Mouse (Mus musculus): ENCODE results near the gene St6galnac3. TPM values are rescaled to one million over a fixed set of nuclear protein-coding genes. Genes with fewer than 3 reads are reported as not detected.

The St6galnac3 gene
- polyA plus RNA-seq, 1 experiment from 2014 or later = 23.2 TPM

DNA sequence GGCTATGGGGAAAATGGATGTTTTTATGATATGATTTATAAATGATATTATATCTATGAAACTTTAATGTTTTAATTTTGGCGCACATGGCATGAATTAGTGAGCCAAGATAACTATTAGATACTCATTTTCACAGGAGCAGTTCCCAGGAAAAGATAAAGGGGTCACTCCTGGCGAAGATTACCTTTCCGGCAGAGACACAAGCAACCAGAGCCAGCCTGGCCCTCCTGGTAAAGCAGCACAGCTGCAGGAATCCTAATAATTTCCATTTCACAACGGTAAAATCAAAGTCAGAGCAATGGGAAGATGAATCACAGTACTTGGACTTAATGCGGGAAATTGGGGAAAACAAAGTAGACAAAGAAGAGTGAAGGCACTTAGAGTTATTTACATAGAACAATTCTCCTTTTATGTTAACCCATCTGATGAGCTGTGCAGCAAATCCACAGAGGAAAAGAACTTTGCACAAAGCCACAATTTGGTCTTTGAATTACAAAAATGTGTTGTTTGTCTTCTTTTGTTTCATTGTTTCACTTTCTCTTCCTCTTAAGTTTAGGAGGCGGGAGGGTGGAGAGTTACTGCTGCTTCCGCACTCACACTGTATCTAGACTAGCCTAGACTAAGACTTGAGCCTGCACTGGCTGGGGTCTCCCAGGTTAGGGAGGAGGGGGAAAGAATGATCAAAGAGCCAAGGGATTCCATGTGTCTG lies 464.6 kb downstream of the St6galnac3 start:
- peaks cover 3% of the 10 kb centered on the region; the same call in 1 of the 2 replicates for H3K4me1 ChIP-seq (ENCODE audit: control insufficient read depth, insufficient read depth, low read depth, low read length)
- no peak overlapping the region for H3K9ac ChIP-seq (ENCODE audit: low read depth, low read length)
- no peak overlapping the region for H3K4me2 ChIP-seq (ENCODE audit: low read length)
- no peak for ATAC-seq
- H3K36me3 ChIP-seq (ENCODE audit: control insufficient read depth, insufficient read depth, low read length) = no peaks in the 10 kb centered on the region
- no peak overlapping the region for H3K4me3 ChIP-seq (ENCODE audit: low read length)
- H3K27ac ChIP-seq (ENCODE audit: low read depth, low read length) = no peak overlapping the region
- 64% methylated on average over 7 of the region's 7 CpGs for WGBS
- no peaks in the 10 kb centered on the region for H3K27me3 ChIP-seq (replicated peaks; ENCODE audit: control insufficient read depth, insufficient read depth, low read length)
- no peaks in the 10 kb centered on the region for H3K9me3 ChIP-seq (ENCODE audit: control insufficient read depth, low read length)

DNA sequence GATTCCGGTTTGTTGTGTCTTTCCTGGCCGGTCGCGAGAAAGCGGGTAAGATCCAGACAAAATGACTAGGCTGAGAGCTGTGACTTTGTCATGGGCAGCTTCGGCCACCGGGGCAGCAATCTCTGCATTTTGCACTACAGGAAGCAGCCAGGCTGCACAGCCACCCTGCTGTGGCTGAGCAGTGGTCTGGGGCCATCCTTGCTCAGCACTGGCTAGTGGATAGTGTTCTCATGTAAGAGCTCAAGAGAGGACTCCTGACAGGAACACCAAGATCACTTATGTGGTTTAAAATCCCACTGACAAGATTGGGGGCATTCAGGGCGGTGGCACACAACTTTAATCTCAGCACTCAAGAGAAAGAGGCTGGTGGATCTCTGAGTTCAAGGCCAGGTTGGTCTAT lies 469.1 kb downstream of the St6galnac3 start:
- Histone ChIP-seq H3K4me3 (ENCODE audit: low read length) (no peak overlapping the region), H3K9me3 (ENCODE audit: control insufficient read depth, low read length) (no peaks in the 10 kb centered on the region)
- 87% methylated on average over 8 of the region's 8 CpGs for WGBS

DNA sequence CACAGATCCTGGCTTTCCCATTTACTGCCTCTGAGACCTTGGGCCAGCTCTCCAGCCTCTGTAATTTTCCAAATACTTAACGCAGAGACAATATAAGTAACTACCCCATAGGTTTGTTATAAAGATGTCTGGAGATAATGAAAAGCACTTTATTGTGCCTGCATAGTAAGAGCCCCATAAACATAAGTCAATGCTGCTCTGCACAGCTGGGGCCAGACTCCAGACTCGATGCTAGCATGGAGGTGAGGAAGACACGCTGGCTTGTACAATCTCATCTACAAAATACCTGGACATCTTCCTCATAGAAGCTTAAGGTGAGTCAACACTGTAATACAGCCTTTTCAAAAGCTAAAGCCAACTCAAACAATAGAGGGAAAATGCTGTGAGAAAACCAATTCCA lies 473.3 kb downstream of the St6galnac3 start:
- WGBS = 85% methylated on average over 3 of the region's 3 CpGs
- no peaks in the 10 kb centered on the region for H3K27me3 ChIP-seq (replicated peaks; ENCODE audit: control insufficient read depth, insufficient read depth, low read length)
- no peaks in the 10 kb centered on the region for H3K9me3 ChIP-seq (ENCODE audit: control insufficient read depth, low read length)
- no peak overlapping the region for H3K4me3 ChIP-seq (ENCODE audit: low read length)
- no peaks in the 10 kb centered on the region for H3K4me1 ChIP-seq (ENCODE audit: control insufficient read depth, insufficient read depth, low read depth, low read length)
- no peak for ATAC-seq
- H3K36me3 ChIP-seq (ENCODE audit: control insufficient read depth, insufficient read depth, low read length) = no peaks in the 10 kb centered on the region
- no peak overlapping the region for H3K9ac ChIP-seq (ENCODE audit: low read depth, low read length)
- H3K4me2 ChIP-seq (ENCODE audit: low read length) = no peak overlapping the region
- H3K27ac ChIP-seq (ENCODE audit: low read depth, low read length) = no peak overlapping the region

More for the DNA sequence above, 469.1 kb downstream of the St6galnac3 start:
- Histone ChIP-seq H3K27me3 (replicated peaks; ENCODE audit: control insufficient read depth, insufficient read depth, low read length) (no peaks in the 10 kb centered on the region), H3K9ac (ENCODE audit: low read depth, low read length) (no peak overlapping the region), H3K4me1 (ENCODE audit: control insufficient read depth, insufficient read depth, low read depth, low read length) (peaks cover under 1% of the 10 kb centered on the region; the same call in 1 of the 2 replicates), H3K27ac (ENCODE audit: low read depth, low read length) (no peak overlapping the region), H3K4me2 (ENCODE audit: low read length) (no peak overlapping the region), H3K36me3 (ENCODE audit: control insufficient read depth, insufficient read depth, low read length) (no peaks in the 10 kb centered on the region)
- no peak for ATAC-seq

DNA sequence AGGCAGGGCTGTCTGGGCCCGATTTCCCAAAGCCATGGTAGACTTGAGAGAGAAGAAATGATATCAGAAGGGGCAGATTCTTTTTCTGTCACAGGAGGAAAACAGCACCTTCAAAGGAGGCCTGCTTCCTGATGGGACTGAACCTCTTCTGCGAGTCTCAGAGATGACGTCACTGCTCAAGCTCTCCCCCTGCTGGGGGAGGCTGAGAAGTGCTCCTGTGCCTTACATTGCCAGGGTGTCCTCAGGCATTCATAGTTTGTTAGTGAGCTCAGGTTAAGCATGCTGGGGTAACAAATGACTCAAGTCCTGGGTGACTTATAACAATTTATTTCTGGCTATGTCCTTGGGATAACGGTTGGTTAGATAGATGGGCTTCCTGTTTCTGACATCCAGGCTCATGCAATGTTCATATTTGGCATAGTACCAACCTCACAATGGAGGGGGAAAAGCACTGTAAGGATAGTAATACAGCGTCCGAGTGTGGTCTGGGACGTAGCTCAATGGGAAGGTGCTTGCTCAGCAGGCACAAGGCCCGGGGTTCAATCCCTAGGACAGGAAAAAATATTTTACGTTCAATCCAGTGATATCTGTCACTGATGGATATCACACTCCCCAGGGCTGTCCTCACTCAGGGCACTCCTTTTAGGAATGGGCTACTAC lies 474.2 kb downstream of the St6galnac3 start:
- no peak for ATAC-seq
- Histone ChIP-seq H3K36me3 (ENCODE audit: control insufficient read depth, insufficient read depth, low read length) (no peaks in the 10 kb centered on the region), H3K9me3 (ENCODE audit: control insufficient read depth, low read length) (no peaks in the 10 kb centered on the region), H3K9ac (ENCODE audit: low read depth, low read length) (no peak overlapping the region), H3K27me3 (replicated peaks; ENCODE audit: control insufficient read depth, insufficient read depth, low read length) (no peaks in the 10 kb centered on the region), H3K4me2 (ENCODE audit: low read length) (no peak overlapping the region), H3K27ac (ENCODE audit: low read depth, low read length) (no peak overlapping the region), H3K4me1 (ENCODE audit: control insufficient read depth, insufficient read depth, low read depth, low read length) (no peaks in the 10 kb centered on the region), H3K4me3 (ENCODE audit: low read length) (no peak overlapping the region)
- 56% methylated on average over 9 of the region's 9 CpGs for WGBS

DNA sequence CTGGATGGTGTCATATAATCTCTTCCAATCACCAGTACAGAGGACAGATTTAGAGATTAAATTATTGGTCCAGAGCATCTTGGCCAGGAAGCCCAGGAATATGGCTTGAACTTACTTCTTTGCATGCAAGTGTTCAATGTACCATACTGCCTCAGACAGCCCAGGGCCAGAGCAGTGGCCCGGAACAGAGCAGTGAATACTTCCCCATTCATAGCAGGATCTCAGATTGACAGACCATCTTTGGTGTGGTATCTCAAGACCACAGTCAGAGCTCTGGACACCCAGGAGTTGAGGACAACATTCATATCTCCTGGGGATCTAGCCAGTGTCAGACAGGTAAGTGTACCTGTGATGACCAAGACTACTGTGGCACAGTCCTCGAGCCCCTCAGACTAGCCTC lies 476.1 kb downstream of the St6galnac3 start:
- no peak for ATAC-seq
- H3K4me2 ChIP-seq (ENCODE audit: low read length) = no peak overlapping the region
- 74% methylated on average over 2 of the region's 2 CpGs for WGBS
- no peaks in the 10 kb centered on the region for H3K27me3 ChIP-seq (replicated peaks; ENCODE audit: control insufficient read depth, insufficient read depth, low read length)
- H3K27ac ChIP-seq (ENCODE audit: low read depth, low read length) = no peak overlapping the region
- no peak overlapping the region for H3K4me3 ChIP-seq (ENCODE audit: low read length)
- no peaks in the 10 kb centered on the region for H3K4me1 ChIP-seq (ENCODE audit: control insufficient read depth, insufficient read depth, low read depth, low read length)
- no peaks in the 10 kb centered on the region for H3K36me3 ChIP-seq (ENCODE audit: control insufficient read depth, insufficient read depth, low read length)
- no peaks in the 10 kb centered on the region for H3K9me3 ChIP-seq (ENCODE audit: control insufficient read depth, low read length)
- no peak overlapping the region for H3K9ac ChIP-seq (ENCODE audit: low read depth, low read length)

DNA sequence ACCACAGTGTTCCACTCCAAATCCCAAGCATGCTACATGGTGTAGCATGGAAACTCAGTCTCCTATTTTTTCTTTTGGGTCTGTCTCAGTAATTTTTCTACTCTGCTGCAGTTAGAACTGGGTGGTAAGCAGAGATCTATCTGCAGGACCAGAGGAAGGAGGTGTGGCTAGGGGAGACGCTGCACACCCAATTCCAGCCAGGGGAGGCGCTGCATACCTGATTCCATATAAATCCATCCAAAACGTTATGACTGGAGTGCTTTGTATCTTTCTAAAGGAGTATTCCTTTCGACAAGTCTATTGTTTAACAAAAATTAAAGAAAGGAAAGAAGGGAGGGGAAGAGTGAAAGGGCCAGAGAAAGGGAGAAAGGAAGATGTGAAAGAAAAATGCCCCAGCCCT lies 476.9 kb downstream of the St6galnac3 start:
- Histone ChIP-seq H3K9me3 (ENCODE audit: control insufficient read depth, low read length) (no peaks in the 10 kb centered on the region), H3K36me3 (ENCODE audit: control insufficient read depth, insufficient read depth, low read length) (no peaks in the 10 kb centered on the region), H3K4me3 (ENCODE audit: low read length) (no peak overlapping the region), H3K4me1 (ENCODE audit: control insufficient read depth, insufficient read depth, low read depth, low read length) (no peaks in the 10 kb centered on the region), H3K9ac (ENCODE audit: low read depth, low read length) (no peak overlapping the region), H3K27me3 (replicated peaks; ENCODE audit: control insufficient read depth, insufficient read depth, low read length) (no peaks in the 10 kb centered on the region), H3K4me2 (ENCODE audit: low read length) (no peak overlapping the region), H3K27ac (ENCODE audit: low read depth, low read length) (no peak overlapping the region)
- ATAC-seq = no peak
- 42% methylated on average over 4 of the region's 4 CpGs for WGBS

DNA sequence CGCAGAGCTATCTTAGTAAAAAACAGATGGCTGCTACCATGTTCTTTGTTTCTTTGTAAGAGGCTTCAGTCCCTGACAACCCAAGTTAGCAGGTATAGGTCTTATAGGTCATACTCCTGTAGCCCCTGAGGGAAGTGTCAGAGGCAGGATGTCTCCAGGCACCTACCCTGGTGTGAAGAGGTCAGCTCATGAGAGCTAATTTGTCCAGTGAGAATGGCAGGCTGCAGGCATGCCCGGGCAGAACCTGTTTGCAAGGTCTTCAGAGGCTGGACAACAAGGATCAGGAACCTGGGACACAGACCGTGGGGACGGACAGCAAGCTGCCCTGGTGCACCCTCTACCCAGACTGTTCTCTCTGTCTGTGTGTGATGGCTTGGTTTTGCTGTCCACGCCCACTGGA lies 482.4 kb downstream of the St6galnac3 start:
- Histone ChIP-seq H3K36me3 (ENCODE audit: control insufficient read depth, insufficient read depth, low read length) (no peaks in the 10 kb centered on the region), H3K4me1 (ENCODE audit: control insufficient read depth, insufficient read depth, low read depth, low read length) (no peaks in the 10 kb centered on the region), H3K27ac (ENCODE audit: low read depth, low read length) (no peak overlapping the region), H3K9ac (ENCODE audit: low read depth, low read length) (no peak overlapping the region), H3K27me3 (replicated peaks; ENCODE audit: control insufficient read depth, insufficient read depth, low read length) (no peaks in the 10 kb centered on the region), H3K4me2 (ENCODE audit: low read length) (no peak overlapping the region), H3K9me3 (ENCODE audit: control insufficient read depth, low read length) (no peaks in the 10 kb centered on the region), H3K4me3 (ENCODE audit: low read length) (no peak overlapping the region)
- WGBS = 66% methylated on average over 5 of the region's 5 CpGs
- no peak for ATAC-seq

DNA sequence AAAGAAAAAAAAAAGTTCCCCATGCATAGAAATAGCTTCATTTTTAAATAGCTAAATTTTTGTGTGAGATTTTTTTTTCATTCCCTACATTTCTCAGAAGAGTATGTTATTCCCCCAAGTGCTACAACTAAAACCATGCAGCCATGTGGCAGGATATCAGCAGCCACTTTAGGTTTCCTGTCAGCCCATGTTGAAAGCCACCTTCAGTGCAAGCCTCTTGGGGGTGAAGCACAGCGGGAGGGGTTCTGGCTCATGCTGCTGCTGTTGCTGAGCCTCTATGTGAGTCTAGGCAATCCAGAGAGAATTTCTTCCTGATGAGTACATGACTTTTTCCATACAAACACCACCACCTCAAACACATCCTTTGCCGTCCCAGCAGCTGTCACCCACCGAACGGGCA lies 483.8 kb downstream of the St6galnac3 start:
- no peak for ATAC-seq
- H3K4me3 ChIP-seq (ENCODE audit: low read length) = no peak overlapping the region
- no peaks in the 10 kb centered on the region for H3K36me3 ChIP-seq (ENCODE audit: control insufficient read depth, insufficient read depth, low read length)
- no peaks in the 10 kb centered on the region for H3K9me3 ChIP-seq (ENCODE audit: control insufficient read depth, low read length)
- no peak overlapping the region for H3K9ac ChIP-seq (ENCODE audit: low read depth, low read length)
- H3K4me1 ChIP-seq (ENCODE audit: control insufficient read depth, insufficient read depth, low read depth, low read length) = no peaks in the 10 kb centered on the region
- H3K4me2 ChIP-seq (ENCODE audit: low read length) = no peak overlapping the region
- H3K27me3 ChIP-seq (replicated peaks; ENCODE audit: control insufficient read depth, insufficient read depth, low read length) = no peaks in the 10 kb centered on the region
- WGBS = 82% methylated on average over 4 of the region's 4 CpGs
- no peak overlapping the region for H3K27ac ChIP-seq (ENCODE audit: low read depth, low read length)

DNA sequence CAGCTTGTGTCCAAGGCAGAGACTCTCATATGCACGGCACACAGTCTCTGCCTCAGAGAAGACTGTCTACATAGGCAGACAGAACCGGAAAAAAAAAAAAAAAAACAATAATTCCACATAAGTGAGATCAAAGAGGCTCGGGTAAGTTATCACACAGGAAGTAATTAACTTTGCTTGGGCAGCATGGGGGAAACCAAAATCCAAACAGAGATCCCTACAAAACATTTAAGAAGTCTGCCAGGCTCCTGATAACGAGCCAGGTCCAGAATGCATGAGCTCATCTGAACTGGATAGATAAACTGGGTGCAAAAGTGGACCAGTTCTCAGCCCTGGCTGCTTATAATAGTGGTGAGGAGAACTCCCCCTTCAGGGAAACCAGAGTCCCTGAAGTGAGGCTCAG lies 484.6 kb downstream of the St6galnac3 start:
- 48% methylated on average over 4 of the region's 4 CpGs for WGBS
- H3K9me3 ChIP-seq (ENCODE audit: control insufficient read depth, low read length) = no peaks in the 10 kb centered on the region
- H3K4me1 ChIP-seq (ENCODE audit: control insufficient read depth, insufficient read depth, low read depth, low read length) = no peaks in the 10 kb centered on the region
- no peak for ATAC-seq
- no peaks in the 10 kb centered on the region for H3K27me3 ChIP-seq (replicated peaks; ENCODE audit: control insufficient read depth, insufficient read depth, low read length)
- no peak overlapping the region for H3K4me2 ChIP-seq (ENCODE audit: low read length)
- no peak overlapping the region for H3K27ac ChIP-seq (ENCODE audit: low read depth, low read length)
- no peaks in the 10 kb centered on the region for H3K36me3 ChIP-seq (ENCODE audit: control insufficient read depth, insufficient read depth, low read length)
- no peak overlapping the region for H3K9ac ChIP-seq (ENCODE audit: low read depth, low read length)
- no peak overlapping the region for H3K4me3 ChIP-seq (ENCODE audit: low read length)

Measured in hindbrain, embryonic 16.5 days (tissue).